Comparison of ENCODE assay signal across 8 mouse cellular contexts in genomic region chr17:45684667-45685131, GRCm38 (mm10). TPM values are rescaled to one million over a fixed set of nuclear protein-coding genes. Genes with fewer than 3 reads are reported as not detected.
DNase-seq lines count a peak whose midpoint lies in the region; ATAC-seq and TF ChIP-seq lines count a peak whose summit lies in the region.

No protein-coding gene starts in this region.

- WGBS in hindbrain, embryonic 12.5 days = 30% methylated on average over 14 of the region's 14 CpGs
- WGBS in midbrain, embryonic 13.5 days = 28% methylated on average over 14 of the region's 14 CpGs

- H3K27ac ChIP-seq in layer of hippocampus, adult 2 months = peak overlapping the region; percentile 97
- H3K27ac ChIP-seq in cortical plate, adult 2 months (ENCODE audit: insufficient read depth, low read length) = peak overlapping the region; percentile 89; the same call in 1 of the 2 replicates
- H3K27ac ChIP-seq in hindbrain, embryonic 12.5 days = peak overlapping the region; percentile 92
- H3K27ac ChIP-seq in midbrain, embryonic 13.5 days = peak overlapping the region; percentile 92

- H3K4me3 ChIP-seq in layer of hippocampus, adult 2 months = peak overlapping the region; percentile 98
- H3K4me3 ChIP-seq in cortical plate, adult 2 months (ENCODE audit: insufficient read depth, low read length) = peak overlapping the region; percentile 66
- peak overlapping the region; percentile 87 for H3K4me3 ChIP-seq in hindbrain, embryonic 12.5 days
- peak overlapping the region; percentile 77 for H3K4me3 ChIP-seq in midbrain, embryonic 13.5 days (replicated peaks)

- H3K9me3 ChIP-seq in hindbrain, embryonic 12.5 days (replicated peaks) = no peaks in the 10 kb centered on the region
- H3K9me3 ChIP-seq in midbrain, embryonic 13.5 days = no peaks in the 10 kb centered on the region

- H3K36me3 ChIP-seq in hindbrain, embryonic 12.5 days = no peaks in the 10 kb centered on the region; the same call in 1 of the 2 replicates
- H3K36me3 ChIP-seq in midbrain, embryonic 13.5 days = no peaks in the 10 kb centered on the region

- peak overlapping the region; percentile 74 for H3K4me2 ChIP-seq in hindbrain, embryonic 12.5 days (replicated peaks)
- peak overlapping the region; percentile 75 for H3K4me2 ChIP-seq in midbrain, embryonic 13.5 days (replicated peaks)

- no peaks in the 10 kb centered on the region for H3K27me3 ChIP-seq in hindbrain, embryonic 12.5 days
- no peaks in the 10 kb centered on the region for H3K27me3 ChIP-seq in midbrain, embryonic 13.5 days

- TF ChIP-seq POLR2A in cortical plate, adult 2 months (IDR thresholded peaks at IDR 0.05; ENCODE audit: extremely low read depth, insufficient read depth, low read length) = no peak

- DNase-seq in layer of hippocampus, adult 2 months (ENCODE audit: low spot score in 2 of 2) = no peak
- DNase-seq in layer of hippocampus, postnatal 25 days (ENCODE audit: extremely low spot score in 1 of 2, low spot score in 1 of 2) = no peak
- no peak for DNase-seq in adipocyte (ENCODE audit: low spot score)
- no peak for DNase-seq in ovary, adult 18-20 months (ENCODE audit: low spot score)
- no peak for DNase-seq in gastrocnemius, postnatal 4 days (ENCODE audit: low spot score in 2 of 2)

- H3K9ac ChIP-seq in hindbrain, embryonic 12.5 days = peak overlapping the region; percentile 95
- peak overlapping the region; percentile 91 for H3K9ac ChIP-seq in midbrain, embryonic 13.5 days (replicated peaks)

- H3K4me1 ChIP-seq in cortical plate, adult 2 months (ENCODE audit: control insufficient read depth, insufficient read depth, low read length) = peaks cover 5% of the 10 kb centered on the region; the same call in 1 of the 2 replicates
- peaks cover 36% of the 10 kb centered on the region for H3K4me1 ChIP-seq in hindbrain, embryonic 12.5 days
- H3K4me1 ChIP-seq in midbrain, embryonic 13.5 days (replicated peaks) = peaks cover 41% of the 10 kb centered on the region

- no peak for TF ChIP-seq CTCF in layer of hippocampus, adult 2 months (conservative IDR thresholded peaks at IDR 0.05)
- TF ChIP-seq CTCF in cortical plate, adult 2 months (IDR thresholded peaks at IDR 0.05; ENCODE audit: extremely low read depth, insufficient read depth, low read length) = no peak

- ATAC-seq in hindbrain, embryonic 12.5 days (ENCODE audit: low FRiP score) = peak; percentile 14; the same call in 1 of the 2 replicates
- ATAC-seq in midbrain, embryonic 13.5 days = peak; percentile 13

RNA-seq across cellular contexts. Expression of gene Mrpl14, which starts 1.4 kb away (rescaled TPM):
- total RNA-seq in layer of hippocampus, adult 2 months (2021) = 10 to 100 TPM; 34.8 to 43.5 TPM
- 10 to 100 TPM; 40.0 to 40.9 TPM for total RNA-seq in layer of hippocampus, postnatal 25 days (2021)
- 57.1 and 63.8 TPM in 2 replicates for polyA plus RNA-seq in cortical plate, adult 2 months (2012; rRNA removed)
- 98.1 and 110 TPM in 2 replicates for polyA plus RNA-seq in hindbrain, embryonic 12.5 days (2016; fragmentation: Nextera tagmentation; extraction: Ambion mirVana)
- 115 and 121 TPM in 2 replicates for polyA plus RNA-seq in midbrain, embryonic 13.5 days (2015; fragmentation: Nextera tagmentation; extraction: Ambion mirVana)
- total RNA-seq in gastrocnemius, postnatal 4 days (2021) = 10 to 100 TPM; 83.4 to 92.2 TPM

RNA-seq across cellular contexts. Expression of gene Tmem63b, which starts 2.0 kb away (rescaled TPM):
- total RNA-seq in layer of hippocampus, adult 2 months (2021) = 100 to 1,000 TPM; 165 to 176 TPM
- total RNA-seq in layer of hippocampus, postnatal 25 days (2021) = 100 to 1,000 TPM; 176 to 191 TPM
- polyA plus RNA-seq in cortical plate, adult 2 months (2012; rRNA removed) = 206 and 219 TPM in 2 replicates
- 102 TPM in 2 replicates for polyA plus RNA-seq in hindbrain, embryonic 12.5 days (2016; fragmentation: Nextera tagmentation; extraction: Ambion mirVana)
- 124 and 133 TPM in 2 replicates for polyA plus RNA-seq in midbrain, embryonic 13.5 days (2015; fragmentation: Nextera tagmentation; extraction: Ambion mirVana)
- total RNA-seq in gastrocnemius, postnatal 4 days (2021) = 10 to 100 TPM; 48.6 to 56.4 TPM

RNA-seq across cellular contexts. Expression of gene Capn11, which starts 25.6 kb away (rescaled TPM):
- under 1 TPM; 0.28 to 0.44 TPM for total RNA-seq in layer of hippocampus, adult 2 months (2021)
- under 1 TPM; 0.19 to 0.20 TPM for total RNA-seq in layer of hippocampus, postnatal 25 days (2021)
- 0.21 and 2.1 TPM in 2 replicates for polyA plus RNA-seq in cortical plate, adult 2 months (2012; rRNA removed)
- polyA plus RNA-seq in hindbrain, embryonic 12.5 days (2016; fragmentation: Nextera tagmentation; extraction: Ambion mirVana) = 1.4 and 2.4 TPM in 2 replicates
- 0.52 and 0.92 TPM in 2 replicates for polyA plus RNA-seq in midbrain, embryonic 13.5 days (2015; fragmentation: Nextera tagmentation; extraction: Ambion mirVana)
- total RNA-seq in gastrocnemius, postnatal 4 days (2021) = 1 to 10 TPM in 1 of 2 experiments, under 1 TPM in 1; 0.10 to 1.5 TPM

RNA-seq across cellular contexts. Expression of gene 1600014C23Rik, which starts 48.9 kb away (rescaled TPM):
- not detected for total RNA-seq in layer of hippocampus, adult 2 months (2021)
- under 1 TPM in 1 of 2 experiments, not detected in 1; 0.59 TPM for total RNA-seq in layer of hippocampus, postnatal 25 days (2021)
- 0.44 TPM in 1 of 2 replicates, not detected in the other for polyA plus RNA-seq in cortical plate, adult 2 months (2012; rRNA removed)
- polyA plus RNA-seq in hindbrain, embryonic 12.5 days (2016; fragmentation: Nextera tagmentation; extraction: Ambion mirVana) = not detected in 2 replicates
- not detected in 2 replicates for polyA plus RNA-seq in midbrain, embryonic 13.5 days (2015; fragmentation: Nextera tagmentation; extraction: Ambion mirVana)
- total RNA-seq in gastrocnemius, postnatal 4 days (2021) = not detected
